Mouse (Mus musculus): ENCODE results near the gene Scamp4.

DNA sequence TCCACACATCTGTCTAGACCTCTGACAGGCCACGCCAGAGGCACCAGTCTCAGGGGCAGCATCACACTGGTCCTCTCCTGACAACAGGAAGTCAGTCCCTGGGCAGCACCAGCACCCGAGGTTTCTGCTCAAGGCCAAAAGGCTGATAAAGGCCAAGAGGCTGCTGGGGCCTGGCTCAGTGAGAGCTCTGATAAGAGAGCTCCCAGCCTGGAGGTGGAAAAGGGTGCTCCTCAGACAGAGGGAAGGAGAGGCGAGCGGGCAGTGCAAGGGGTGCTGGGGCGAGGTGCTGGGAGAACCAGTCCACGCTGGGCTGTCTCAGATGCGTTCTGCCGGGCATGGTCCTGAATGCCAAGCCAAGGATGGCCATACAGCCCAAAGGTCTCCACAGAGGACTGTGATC, 49.1 kb upstream of the Scamp4 start:
- TF ChIP-seq CTCF (IDR thresholded peaks at IDR 0.05; ENCODE audit: insufficient read depth, low read depth, low read length), result no peak
- no peak for TF ChIP-seq POLR2A (IDR thresholded peaks at IDR 0.05; ENCODE audit: insufficient read depth, low read depth, low read length)

Data from olfactory bulb, adult 2 months (tissue).